Mouse (Mus musculus): ENCODE results near the gene Atxn7l3. TPM values are rescaled to one million over a fixed set of nuclear protein-coding genes. Genes with fewer than 3 reads are reported as not detected.
"Not testable (repeated sequence)": the region's sequence is repeated elsewhere in the genome, so short reads cannot be mapped to it uniquely, and the experiment has no call there.

Gene Atxn7l3
- polyA plus RNA-seq, 1 experiment from 2014 or later, result 22.1 TPM

- ATAC-seq (ENCODE audit: insufficient number of reproducible peaks, low FRiP score, low TSS enrichment, low read depth) (no peak), DNase-seq (ENCODE audit: low spot score) (no peak)
- Histone ChIP-seq H3K36me3 (ENCODE audit: control insufficient read depth, insufficient read depth, low read length) (peaks cover 23% of the 10 kb centered on the region), H3K27me3 (ENCODE audit: control insufficient read depth, insufficient read depth, low read length) (no peaks in the 10 kb centered on the region), H3K4me2 (ENCODE audit: low read depth, severe bottlenecking) (no peak overlapping the region), H3K4me3 (ENCODE audit: low read depth, low read length) (no peak overlapping the region), H3K4me1 (ENCODE audit: control insufficient read depth, insufficient read depth, low read length) (peaks cover 6% of the 10 kb centered on the region; the same call in 1 of the 2 replicates), H3K9ac (ENCODE audit: low read length) (no peak overlapping the region), H3K27ac (replicated peaks; ENCODE audit: low read depth, low read length) (no peak overlapping the region), H3K9me3 (ENCODE audit: control insufficient read depth, low read length) (no peaks in the 10 kb centered on the region)
- WGBS, result 91% methylated on average over 8 of the region's 8 CpGs
Observed at GRCm38 (mm10) chr11:102287485-102287884, 8.9 kb downstream of the Atxn7l3 start.

GRCm38 (mm10) chr11:102285095-102285834 lies 11.2 kb downstream of the Atxn7l3 start:
- Histone ChIP-seq H3K9ac (ENCODE audit: low read length) (peak overlapping the region; percentile 78), H3K27me3 (ENCODE audit: control insufficient read depth, insufficient read depth, low read length) (no peaks in the 10 kb centered on the region), H3K36me3 (ENCODE audit: control insufficient read depth, insufficient read depth, low read length) (peaks cover 8% of the 10 kb centered on the region; the same call in 1 of the 2 replicates), H3K9me3 (ENCODE audit: control insufficient read depth, low read length) (no peaks in the 10 kb centered on the region), H3K4me1 (ENCODE audit: control insufficient read depth, insufficient read depth, low read length) (peaks cover 6% of the 10 kb centered on the region; the same call in 1 of the 2 replicates), H3K27ac (replicated peaks; ENCODE audit: low read depth, low read length) (0 out of 2 replicates have a peak overlapping the region, but pooled peaks have one; percentile 56), H3K4me3 (ENCODE audit: low read depth, low read length) (peak overlapping the region; percentile 75), H3K4me2 (ENCODE audit: low read depth, severe bottlenecking) (peak overlapping the region; percentile 88)
- 5% methylated on average over 31 of the region's 31 CpGs for WGBS
- no peak for DNase-seq (ENCODE audit: low spot score)
- ATAC-seq (ENCODE audit: insufficient number of reproducible peaks, low FRiP score, low TSS enrichment, low read depth), result peak; percentile 77

GRCm38 (mm10) chr11:102284501-102285094 lies 11.8 kb downstream of the Atxn7l3 start, which contains the start of gene Tmub2:
Gene Tmub2 (plus strand): TSS chr11:102284931.
- DNase-seq (ENCODE audit: low spot score), result peak; percentile 96

GRCm38 (mm10) chr11:102283922-102284321 lies 12.5 kb downstream of the Atxn7l3 start:
- WGBS, result 83% methylated on average over 6 of the region's 6 CpGs
- Histone ChIP-seq H3K27me3 (ENCODE audit: control insufficient read depth, insufficient read depth, low read length) (no peaks in the 10 kb centered on the region), H3K4me2 (ENCODE audit: low read depth, severe bottlenecking) (peak overlapping the region; percentile 88), H3K4me1 (ENCODE audit: control insufficient read depth, insufficient read depth, low read length) (peaks cover 6% of the 10 kb centered on the region; the same call in 1 of the 2 replicates), H3K9me3 (ENCODE audit: control insufficient read depth, low read length) (no peaks in the 10 kb centered on the region), H3K9ac (ENCODE audit: low read length) (no peak overlapping the region; the same call in 1 of the 2 replicates), H3K27ac (replicated peaks; ENCODE audit: low read depth, low read length) (peak overlapping the region; percentile 26; the same call in 1 of the 2 replicates), H3K4me3 (ENCODE audit: low read depth, low read length) (no peak overlapping the region), H3K36me3 (ENCODE audit: control insufficient read depth, insufficient read depth, low read length) (peaks cover 4% of the 10 kb centered on the region; the same call in 1 of the 2 replicates)
- DNase-seq (ENCODE audit: low spot score), result no peak
- ATAC-seq (ENCODE audit: insufficient number of reproducible peaks, low FRiP score, low TSS enrichment, low read depth), result no peak

More at GRCm38 (mm10) chr11:102284501-102285094, 11.8 kb downstream of the Atxn7l3 start, which contains the start of gene Tmub2:
- H3K4me1 ChIP-seq (ENCODE audit: control insufficient read depth, insufficient read depth, low read length), result peaks cover 6% of the 10 kb centered on the region; the same call in 1 of the 2 replicates
- peak within 1 kb of the TSS; percentile 75 for H3K4me3 ChIP-seq (ENCODE audit: low read depth, low read length)
- ATAC-seq (ENCODE audit: insufficient number of reproducible peaks, low FRiP score, low TSS enrichment, low read depth), result peak; percentile 86
- H3K27ac ChIP-seq (replicated peaks; ENCODE audit: low read depth, low read length), result peak within 1 kb of the TSS; percentile 56; the same call in 1 of the 2 replicates
- peak within 1 kb of the TSS; percentile 78 for H3K9ac ChIP-seq (ENCODE audit: low read length)
- H3K4me2 ChIP-seq (ENCODE audit: low read depth, severe bottlenecking), result peak within 1 kb of the TSS; percentile 88
- no peaks in the 10 kb centered on the region for H3K9me3 ChIP-seq (ENCODE audit: control insufficient read depth, low read length)
- WGBS, result 0% methylated on average over 32 of the region's 32 CpGs
- H3K36me3 ChIP-seq (ENCODE audit: control insufficient read depth, insufficient read depth, low read length), result peaks cover 6% of the 10 kb centered on the region; the same call in 1 of the 2 replicates
- H3K27me3 ChIP-seq (ENCODE audit: control insufficient read depth, insufficient read depth, low read length), result no peaks in the 10 kb centered on the region

GRCm38 (mm10) chr11:102280267-102280666 lies 16.2 kb downstream of the Atxn7l3 start:
- not testable (repeated sequence) for H3K9me3 ChIP-seq (ENCODE audit: control insufficient read depth, low read length); H3K9ac ChIP-seq (ENCODE audit: low read length); H3K27me3 ChIP-seq (ENCODE audit: control insufficient read depth, insufficient read depth, low read length); H3K36me3 ChIP-seq (ENCODE audit: control insufficient read depth, insufficient read depth, low read length); H3K4me2 ChIP-seq (ENCODE audit: low read depth, severe bottlenecking); DNase-seq (ENCODE audit: low spot score); H3K4me1 ChIP-seq (ENCODE audit: control insufficient read depth, insufficient read depth, low read length); H3K4me3 ChIP-seq (ENCODE audit: low read depth, low read length); ATAC-seq (ENCODE audit: insufficient number of reproducible peaks, low FRiP score, low TSS enrichment, low read depth); H3K27ac ChIP-seq (replicated peaks; ENCODE audit: low read depth, low read length)
- WGBS, result 68% methylated on average over 6 of the region's 6 CpGs

- DNase-seq (ENCODE audit: low spot score) (no peak), ATAC-seq (ENCODE audit: insufficient number of reproducible peaks, low FRiP score, low TSS enrichment, low read depth) (no peak)
- Histone ChIP-seq H3K36me3 (ENCODE audit: control insufficient read depth, insufficient read depth, low read length) (no peaks in the 10 kb centered on the region), H3K9ac (ENCODE audit: low read length) (no peak overlapping the region), H3K4me3 (ENCODE audit: low read depth, low read length) (no peak overlapping the region), H3K4me2 (ENCODE audit: low read depth, severe bottlenecking) (no peak overlapping the region), H3K27ac (replicated peaks; ENCODE audit: low read depth, low read length) (no peak overlapping the region), H3K9me3 (ENCODE audit: control insufficient read depth, low read length) (no peaks in the 10 kb centered on the region), H3K4me1 (ENCODE audit: control insufficient read depth, insufficient read depth, low read length) (peaks cover 4% of the 10 kb centered on the region), H3K27me3 (ENCODE audit: control insufficient read depth, insufficient read depth, low read length) (no peaks in the 10 kb centered on the region)
- 96% methylated on average over 3 of the region's 3 CpGs for WGBS
Observed at GRCm38 (mm10) chr11:102279595-102279994, 16.8 kb downstream of the Atxn7l3 start.

GRCm38 (mm10) chr11:102277754-102278153 lies 18.7 kb downstream of the Atxn7l3 start:
- 56% methylated on average over 11 of the region's 12 CpGs for WGBS
- H3K36me3 ChIP-seq (ENCODE audit: control insufficient read depth, insufficient read depth, low read length), result no peaks in the 10 kb centered on the region
- H3K9me3 ChIP-seq (ENCODE audit: control insufficient read depth, low read length), result no peaks in the 10 kb centered on the region
- peaks cover 4% of the 10 kb centered on the region for H3K4me1 ChIP-seq (ENCODE audit: control insufficient read depth, insufficient read depth, low read length)
- no peak overlapping the region for H3K9ac ChIP-seq (ENCODE audit: low read length)
- no peak overlapping the region for H3K27ac ChIP-seq (replicated peaks; ENCODE audit: low read depth, low read length)
- DNase-seq (ENCODE audit: low spot score) (no peak), ATAC-seq (ENCODE audit: insufficient number of reproducible peaks, low FRiP score, low TSS enrichment, low read depth) (no peak)
- no peak overlapping the region for H3K4me2 ChIP-seq (ENCODE audit: low read depth, severe bottlenecking)
- no peaks in the 10 kb centered on the region for H3K27me3 ChIP-seq (ENCODE audit: control insufficient read depth, insufficient read depth, low read length)
- H3K4me3 ChIP-seq (ENCODE audit: low read depth, low read length), result no peak overlapping the region

GRCm38 (mm10) chr11:102276411-102276915 lies 20.0 kb downstream of the Atxn7l3 start:
- H3K27ac ChIP-seq (replicated peaks; ENCODE audit: low read depth, low read length), result peak overlapping the region; percentile 30; the same call in 1 of the 2 replicates
- peak; percentile 73 for ATAC-seq (ENCODE audit: insufficient number of reproducible peaks, low FRiP score, low TSS enrichment, low read depth)
- no peaks in the 10 kb centered on the region for H3K36me3 ChIP-seq (ENCODE audit: control insufficient read depth, insufficient read depth, low read length)
- H3K4me2 ChIP-seq (ENCODE audit: low read depth, severe bottlenecking), result peak overlapping the region; percentile 90
- peaks cover 4% of the 10 kb centered on the region for H3K4me1 ChIP-seq (ENCODE audit: control insufficient read depth, insufficient read depth, low read length)
- H3K9me3 ChIP-seq (ENCODE audit: control insufficient read depth, low read length), result no peaks in the 10 kb centered on the region
- H3K4me3 ChIP-seq (ENCODE audit: low read depth, low read length), result peak overlapping the region; percentile 33
- H3K27me3 ChIP-seq (ENCODE audit: control insufficient read depth, insufficient read depth, low read length), result no peaks in the 10 kb centered on the region
- DNase-seq (ENCODE audit: low spot score), result peak; percentile 75
- H3K9ac ChIP-seq (ENCODE audit: low read length), result peak overlapping the region; percentile 67
- 1% methylated on average over 33 of the region's 33 CpGs for WGBS
